Mouse (Mus musculus) left cerebral cortex, postnatal 10 days (tissue): ENCODE measurements around the gene Ppp6r2. TPM values are rescaled to one million over a fixed set of nuclear protein-coding genes. Genes with fewer than 3 reads are reported as not detected.

Experiments
- DNase-seq, 2 experiments: peaks; one replicate each; pipeline ENCODE4 v3.0.0; 2021 to 2022; ENCODE audit warnings: low spot score in 2 of 2, mixed read lengths in 1 of 2; ENCODE audit errors: extremely low spot score in 1 of 2
- intact Hi-C: fragments of 180-260 bp; cut with DNase I; formaldehyde crosslinking; loops from one replicate; pipeline ENCODE4 v1.15.1; 2025
- total RNA-seq, 2 experiments: library from RNA; stranded (reverse); gene quantifications; 2 replicates each; pipeline ENCODE4 v1.2.3; 2021

Ppp6r2 gene
- 100 to 1,000 TPM; 154 to 159 TPM for total RNA-seq

DNA sequence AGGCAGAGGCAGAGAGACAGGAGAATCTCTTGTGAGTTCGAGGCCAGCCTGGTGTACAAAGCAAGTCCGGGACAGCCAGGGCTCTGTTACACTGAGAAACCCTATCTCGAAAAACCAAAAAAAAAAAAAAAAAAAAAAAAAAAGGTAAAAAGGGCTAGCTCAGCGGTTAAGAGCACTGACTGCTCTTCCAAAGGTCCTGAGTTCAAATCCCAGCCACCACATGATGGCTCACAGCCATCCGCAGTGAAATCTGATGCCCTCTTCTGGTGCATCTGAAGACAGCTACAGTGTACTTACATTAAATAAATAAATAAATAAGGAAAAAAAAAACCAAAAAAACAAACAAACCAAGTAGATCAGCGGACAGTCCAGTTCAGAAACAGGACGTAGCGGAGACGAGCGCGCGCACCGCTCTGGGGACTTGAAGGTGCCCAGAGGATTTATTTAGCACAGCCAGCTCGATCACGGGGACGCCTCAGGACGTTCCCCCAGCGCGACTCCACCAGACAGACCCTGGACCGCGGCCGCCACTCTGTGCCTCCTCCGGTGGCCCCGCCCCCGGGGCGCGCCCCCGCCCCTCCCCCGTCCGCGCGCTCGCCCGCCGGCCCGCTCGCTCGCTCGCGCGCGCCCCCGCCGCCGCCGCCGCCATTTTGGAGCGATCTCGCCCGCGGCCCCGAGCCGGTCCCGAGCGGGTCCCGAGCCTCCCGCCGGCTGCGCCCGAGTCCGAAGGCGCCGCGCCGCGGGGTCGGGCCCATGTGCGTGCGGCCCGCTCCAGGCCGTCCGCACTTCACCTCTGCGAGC lies at the start of gene Ppp6r2:
Gene Ppp6r2, plus strand, starts transcription at position 639 of the 801 bp plus-strand sequence.
- peak; percentile 72 to 92 for DNase-seq
- intact Hi-C loops = loop anchor here (5.0 to 10.0 kb wide), 2 partner anchors 84 to 276 kb away; partner anchors contain the start of gene Hdac10

DNA sequence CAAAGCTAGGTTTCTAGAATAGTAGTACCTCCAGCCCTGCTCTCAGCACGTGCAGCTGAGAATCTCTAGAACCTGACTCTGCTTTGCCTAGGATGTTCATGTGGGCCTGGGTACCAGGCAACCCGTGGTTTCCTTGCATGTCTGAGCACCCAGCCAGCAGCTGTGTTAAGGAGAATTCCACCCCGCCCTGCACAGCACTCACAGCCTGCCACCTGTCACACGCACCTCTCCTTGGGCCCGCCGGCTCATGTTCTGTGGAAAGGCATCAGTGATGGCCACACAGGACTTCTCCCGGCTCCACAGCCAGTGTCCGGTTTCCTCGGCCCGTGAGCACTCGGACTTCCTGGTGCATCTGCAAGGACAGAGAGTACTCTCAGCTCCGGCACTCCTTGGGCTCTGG lies 45.9 kb upstream of the Ppp6r2 start:
- intact Hi-C loops = no loop called here

DNA sequence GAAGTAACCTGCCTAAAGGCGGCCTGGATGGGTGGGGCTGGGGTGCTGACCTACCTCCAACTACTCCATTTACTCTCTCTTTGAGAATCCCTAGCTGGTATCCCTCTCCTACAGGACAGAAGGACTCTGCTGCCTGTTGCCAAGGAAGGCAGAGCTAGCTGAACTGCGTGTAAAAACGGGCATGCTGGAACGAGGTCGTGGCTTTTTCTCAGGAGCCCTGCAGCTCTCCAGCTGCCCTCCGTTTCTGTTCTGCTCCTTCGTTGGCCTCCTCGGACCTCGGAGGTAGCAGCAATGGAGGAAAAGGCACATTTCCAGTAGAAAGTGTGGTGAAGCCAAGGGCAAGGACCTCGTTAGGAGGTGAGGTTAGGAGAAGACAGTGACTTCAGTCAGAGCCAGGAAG lies 42.4 kb upstream of the Ppp6r2 start:
- intact Hi-C loops = no loop called here
- DNase-seq = no peak

More for the DNA sequence above, 45.9 kb upstream of the Ppp6r2 start:
- peak in 1 of 2 experiments; percentile 25 for DNase-seq

DNA sequence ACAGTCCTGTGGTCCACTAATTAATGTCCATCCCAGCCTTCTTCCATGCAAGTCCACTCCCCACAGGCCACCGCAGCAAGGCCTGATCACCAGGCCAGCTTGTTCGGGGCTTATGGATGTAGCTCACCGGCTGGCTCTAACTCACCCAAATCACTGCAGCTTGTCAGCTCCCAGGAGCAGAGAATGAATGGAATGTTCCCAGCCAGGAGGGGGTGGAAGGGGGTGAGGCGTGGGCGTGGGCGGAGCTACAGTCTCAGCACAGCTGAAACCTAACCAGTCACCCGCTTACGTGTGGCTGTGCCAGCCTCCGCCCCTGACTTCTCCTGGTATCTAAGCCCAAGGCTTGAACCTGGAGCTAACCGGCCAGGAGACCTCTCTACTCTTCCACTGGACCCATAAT lies 41.9 kb upstream of the Ppp6r2 start:
- intact Hi-C loops = no loop called here
- DNase-seq = peak in 1 of 2 experiments; percentile 88

DNA sequence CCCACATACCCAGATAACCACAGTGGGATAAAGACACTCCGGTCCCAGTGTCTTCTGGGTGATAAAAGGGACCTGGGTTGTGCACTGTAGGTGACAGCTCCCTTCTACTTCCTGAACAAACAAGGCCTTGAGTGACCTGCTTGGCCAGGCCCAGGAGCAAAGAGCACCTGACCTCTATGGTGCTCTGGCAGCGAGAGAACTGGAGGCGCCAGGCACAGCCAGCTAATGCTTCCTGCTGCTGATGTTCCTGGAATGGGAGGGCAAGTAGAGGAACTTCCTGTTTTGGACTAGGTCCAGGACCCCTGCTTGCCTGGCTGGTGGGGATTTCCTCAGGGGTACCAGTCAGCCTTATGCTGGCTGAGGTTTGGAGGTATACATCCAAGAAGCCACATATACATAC lies 41.3 kb upstream of the Ppp6r2 start:
- peak in 1 of 2 experiments; percentile 58 for DNase-seq
- intact Hi-C loops = no loop called here

DNA sequence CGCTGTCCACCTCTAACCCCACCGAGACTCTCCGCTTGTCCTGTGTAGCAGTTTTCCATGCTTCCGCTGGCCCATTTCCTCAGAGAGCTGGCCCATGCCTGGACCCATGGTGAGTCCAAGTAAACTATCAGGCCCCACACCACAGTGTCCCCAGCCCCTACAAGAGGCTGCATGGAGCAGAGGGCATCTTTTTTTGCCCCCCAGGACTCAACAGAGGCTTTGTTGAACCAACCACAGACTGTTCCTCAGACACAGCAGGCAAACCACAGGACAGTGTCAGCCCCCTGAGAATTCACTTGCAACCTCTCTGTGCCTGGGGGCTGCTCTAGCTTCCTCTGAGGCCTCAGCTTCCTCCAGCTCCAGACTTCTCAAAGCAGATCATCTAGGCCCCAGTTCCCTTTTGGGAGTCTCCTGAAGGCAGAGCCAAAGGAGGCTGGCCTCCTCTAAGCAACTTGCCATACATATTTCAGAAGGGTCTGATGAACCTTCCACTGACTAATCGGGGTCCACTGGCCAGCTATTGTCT lies 39.8 kb upstream of the Ppp6r2 start:
- intact Hi-C loops = no loop called here
- peak in 1 of 2 experiments; percentile 20 for DNase-seq

DNA sequence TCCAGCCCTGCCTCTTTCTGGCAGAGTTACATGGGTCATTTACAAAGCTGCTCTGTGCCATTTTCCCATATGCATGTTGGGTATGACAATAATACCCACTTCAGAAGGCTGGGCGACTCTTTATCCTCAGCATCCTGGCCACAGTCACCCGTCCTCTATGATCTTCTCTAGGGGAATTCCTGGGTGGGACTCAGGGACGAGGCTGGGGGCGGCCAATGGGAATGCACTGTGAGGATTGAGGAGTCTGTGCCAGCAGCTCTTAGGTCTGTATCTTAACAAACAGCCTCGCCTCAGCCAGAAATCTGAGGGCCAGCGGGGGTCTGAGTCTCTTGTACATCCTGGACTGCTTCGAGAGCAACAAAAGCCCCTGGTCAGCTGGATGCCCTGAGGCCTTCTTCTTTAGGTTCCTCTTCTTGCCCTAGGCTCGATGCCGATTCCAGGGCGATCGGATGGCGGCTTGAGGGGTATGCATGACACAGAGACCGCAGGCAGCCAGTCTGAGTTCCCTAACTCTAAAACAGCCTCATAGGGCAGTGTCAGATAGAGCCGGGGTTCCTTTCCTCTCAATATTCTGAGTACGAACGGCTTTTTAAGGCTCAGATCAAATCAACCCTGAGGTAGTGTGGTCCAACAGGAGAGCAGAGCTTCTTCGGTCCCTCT lies 38.9 kb upstream of the Ppp6r2 start:
- peak in 1 of 2 experiments; percentile 54 for DNase-seq
- intact Hi-C loops = no loop called here

DNA sequence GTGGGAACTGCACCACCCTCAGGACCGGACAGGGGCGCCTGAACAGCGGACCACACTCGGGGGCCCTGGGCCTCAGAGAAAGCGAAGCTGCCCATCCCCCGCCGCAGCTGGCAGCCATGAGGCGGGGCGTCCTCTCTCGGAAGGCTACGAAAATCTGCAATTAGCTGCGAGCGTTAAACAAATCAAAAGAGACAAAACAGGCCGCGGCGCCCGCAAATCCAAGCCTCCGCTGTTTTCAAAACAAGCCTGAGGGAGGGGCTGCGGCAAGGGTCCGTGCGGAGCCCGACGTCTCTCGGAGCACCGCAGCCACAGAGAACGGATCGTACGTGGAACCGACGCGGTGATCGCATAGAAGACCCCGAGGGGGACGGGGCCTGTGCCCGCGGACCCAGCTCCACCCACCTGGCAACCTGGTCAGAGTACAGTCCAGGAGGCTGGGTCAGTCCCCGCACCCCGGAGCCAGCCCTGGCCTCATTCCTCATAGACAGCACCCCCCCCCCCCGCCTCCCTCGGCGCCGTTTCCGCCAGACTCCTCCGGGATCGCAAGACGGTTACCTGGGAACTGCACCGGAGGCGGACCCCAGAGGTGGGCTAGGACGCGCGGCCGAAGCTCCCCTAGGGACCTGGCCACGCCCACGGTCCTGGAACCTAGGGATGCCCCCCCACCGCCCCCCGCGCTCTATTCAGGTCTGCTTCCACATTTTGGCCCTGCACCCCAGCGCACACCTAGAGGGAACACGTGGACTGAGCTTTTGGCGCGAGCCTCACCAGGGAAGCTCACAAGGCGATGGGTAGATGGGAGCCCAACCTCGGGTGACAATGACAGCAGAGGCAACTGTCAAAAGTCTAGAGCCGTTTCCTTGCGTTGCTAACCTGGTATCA lies 38.1 kb upstream of the Ppp6r2 start:
- intact Hi-C loops = no loop called here

DNA sequence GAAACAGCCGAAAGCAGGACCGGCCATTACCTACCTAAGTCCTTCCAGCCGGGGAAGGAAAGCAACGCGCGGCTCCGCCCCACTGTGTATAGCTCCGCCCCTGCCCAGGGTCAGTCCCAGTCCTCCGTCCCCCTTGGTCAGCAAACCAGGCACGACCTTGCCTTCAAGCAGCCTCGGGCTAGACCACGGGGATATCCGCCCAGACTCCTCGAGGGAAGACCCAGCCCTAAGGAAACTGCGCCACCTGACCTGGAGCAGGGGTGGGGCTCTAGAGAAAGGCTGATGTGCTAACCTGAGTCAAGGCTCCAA lies 37.5 kb upstream of the Ppp6r2 start:
- intact Hi-C loops = no loop called here
- peak in 1 of 2 experiments; percentile 83 for DNase-seq

More for the DNA sequence above, 38.1 kb upstream of the Ppp6r2 start:
- peak in 1 of 2 experiments; percentile 78 for DNase-seq

DNA sequence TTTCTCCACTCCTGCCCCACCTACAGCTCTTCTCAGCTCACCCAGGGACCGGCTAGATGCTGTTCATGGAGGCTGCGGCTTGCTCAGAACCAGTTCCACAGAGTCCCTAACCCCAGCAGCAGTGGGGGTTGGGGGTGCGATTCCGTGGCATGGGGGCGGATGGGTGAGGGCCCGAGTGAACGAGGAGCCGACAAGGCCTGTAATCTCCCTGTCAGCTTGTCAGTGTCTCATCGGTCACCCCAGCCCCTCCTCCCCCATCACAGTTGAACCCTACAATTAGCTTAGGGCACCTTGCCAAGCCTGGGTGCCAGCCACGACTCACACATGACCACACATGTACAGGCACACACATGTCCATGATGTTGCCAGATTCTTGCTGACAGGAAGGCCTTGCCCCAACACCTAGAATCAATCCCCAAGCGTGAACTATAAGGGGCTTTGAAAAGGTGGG lies 36.4 kb upstream of the Ppp6r2 start:
- intact Hi-C loops = no loop called here
- DNase-seq = peak in 1 of 2 experiments; percentile 48

DNA sequence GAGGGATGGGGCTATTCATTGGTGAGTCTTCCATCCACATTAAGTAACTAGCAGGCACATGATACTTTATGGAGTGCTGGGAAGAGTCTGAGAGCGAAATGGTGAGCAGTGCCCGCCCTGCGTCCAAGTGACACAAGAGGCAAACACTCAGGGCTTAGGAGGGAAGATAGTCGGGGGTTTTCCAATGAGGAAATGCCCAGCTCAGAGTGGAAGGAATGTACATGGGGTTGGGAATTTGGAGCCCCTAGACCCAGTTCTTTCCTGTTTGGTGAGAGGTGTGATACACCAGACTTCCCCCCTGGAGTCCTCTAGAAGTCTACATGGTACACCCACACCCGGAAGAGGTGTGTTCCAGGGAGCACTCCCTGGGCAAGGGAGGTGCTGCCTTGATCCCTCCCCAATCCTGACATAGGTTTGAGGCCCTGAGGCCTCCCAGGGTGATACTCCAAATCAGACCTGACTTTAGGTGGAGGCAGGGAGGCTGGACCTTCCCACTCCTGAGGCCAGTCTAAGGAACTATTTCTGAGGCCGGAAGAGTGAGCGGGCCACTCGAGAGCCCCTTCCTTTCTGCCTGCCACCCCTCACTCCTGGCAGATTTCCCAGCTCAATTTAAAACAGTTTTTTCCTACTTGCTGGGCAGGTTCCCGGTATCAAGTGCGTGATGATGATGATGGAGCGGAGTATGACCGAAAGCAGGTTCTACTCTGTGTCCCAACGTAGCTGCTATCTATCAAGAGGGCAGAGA lies 35.8 kb upstream of the Ppp6r2 start:
- intact Hi-C loops = no loop called here
- DNase-seq = peak in 1 of 2 experiments; percentile 20

DNA sequence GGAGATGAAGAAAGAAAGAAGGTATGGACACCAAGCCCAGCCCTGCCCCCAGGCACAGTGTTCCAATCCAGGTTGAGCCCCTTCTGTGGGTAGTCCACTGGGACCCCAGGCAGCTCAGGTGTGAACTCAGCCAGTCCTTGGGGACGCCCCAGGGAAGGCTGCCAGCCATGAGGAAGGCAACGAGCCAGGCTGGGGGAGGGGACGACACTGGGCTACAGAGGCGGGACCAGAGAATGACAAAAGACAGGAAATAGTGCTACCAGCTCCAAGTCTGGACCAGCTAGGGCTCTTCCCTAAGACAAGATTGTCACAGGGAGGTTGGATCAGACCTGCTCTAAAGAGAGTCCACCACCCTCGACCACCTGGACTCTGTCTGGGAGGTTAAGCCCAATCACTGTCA lies 34.2 kb upstream of the Ppp6r2 start:
- intact Hi-C loops = no loop called here
- DNase-seq = peak in 1 of 2 experiments; percentile 81

DNA sequence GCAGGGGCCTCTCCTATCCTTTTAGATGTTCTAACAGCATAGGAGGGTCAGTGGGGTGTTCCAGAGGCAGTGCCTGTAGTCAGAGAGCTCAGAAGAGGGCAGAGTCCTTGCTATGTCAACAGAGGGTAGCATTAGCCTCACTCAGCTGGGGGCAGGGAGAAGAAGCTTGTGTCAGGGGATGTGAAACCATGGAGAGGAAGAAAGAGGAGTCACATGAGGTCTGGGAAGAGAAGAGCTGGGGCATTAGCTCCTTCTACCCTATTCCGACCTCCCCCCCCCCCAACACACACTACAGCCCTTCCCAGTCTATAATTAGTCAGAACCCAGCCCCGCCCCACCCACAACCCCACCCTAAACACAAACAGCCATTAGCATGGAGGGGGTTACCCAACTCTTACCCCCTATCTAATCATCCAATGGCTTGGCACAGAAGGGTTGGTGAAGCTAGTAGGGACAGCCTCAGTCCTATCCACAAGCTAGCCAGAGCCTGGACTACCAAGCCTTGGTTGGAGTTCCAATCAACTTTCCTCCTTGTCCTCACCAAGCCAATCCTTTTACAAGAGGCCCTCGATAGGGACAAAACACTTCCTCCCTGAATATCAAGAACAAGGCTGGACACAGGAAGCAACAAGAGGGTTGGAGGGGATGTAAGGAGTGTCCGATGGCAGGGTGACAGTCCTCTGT lies 33.6 kb upstream of the Ppp6r2 start:
- peak in 1 of 2 experiments; percentile 26 for DNase-seq
- intact Hi-C loops = no loop called here

DNA sequence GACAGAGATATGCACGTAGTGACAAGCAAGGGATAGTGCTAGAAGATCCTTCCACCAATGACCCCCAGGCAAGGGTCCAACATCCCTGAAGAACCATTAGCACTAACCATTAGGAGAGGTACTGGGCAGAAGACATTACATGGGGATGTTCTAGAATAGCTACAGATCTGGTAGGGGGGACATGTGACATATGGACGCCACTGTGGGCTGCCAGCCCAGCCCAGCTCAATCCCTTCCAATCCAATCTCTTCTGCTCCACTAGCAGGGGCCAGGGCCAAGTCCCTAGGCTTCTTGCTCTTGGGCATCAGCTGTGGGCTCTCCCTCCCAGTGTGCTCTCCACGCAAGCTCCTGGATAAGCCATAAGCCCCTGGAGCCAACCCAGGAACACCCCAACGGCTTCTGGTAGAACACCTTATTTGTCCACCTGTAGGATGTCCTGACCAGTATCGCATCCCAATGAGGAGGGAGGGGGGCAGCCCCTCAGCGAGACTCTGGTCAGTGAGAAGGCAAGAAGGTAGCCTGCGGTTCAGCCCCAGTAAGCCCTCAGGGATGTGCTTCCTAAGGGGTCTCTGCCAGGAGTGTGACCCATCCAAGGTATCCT lies 33.0 kb upstream of the Ppp6r2 start:
- intact Hi-C loops = no loop called here
- peak in 1 of 2 experiments; percentile 23 for DNase-seq

DNA sequence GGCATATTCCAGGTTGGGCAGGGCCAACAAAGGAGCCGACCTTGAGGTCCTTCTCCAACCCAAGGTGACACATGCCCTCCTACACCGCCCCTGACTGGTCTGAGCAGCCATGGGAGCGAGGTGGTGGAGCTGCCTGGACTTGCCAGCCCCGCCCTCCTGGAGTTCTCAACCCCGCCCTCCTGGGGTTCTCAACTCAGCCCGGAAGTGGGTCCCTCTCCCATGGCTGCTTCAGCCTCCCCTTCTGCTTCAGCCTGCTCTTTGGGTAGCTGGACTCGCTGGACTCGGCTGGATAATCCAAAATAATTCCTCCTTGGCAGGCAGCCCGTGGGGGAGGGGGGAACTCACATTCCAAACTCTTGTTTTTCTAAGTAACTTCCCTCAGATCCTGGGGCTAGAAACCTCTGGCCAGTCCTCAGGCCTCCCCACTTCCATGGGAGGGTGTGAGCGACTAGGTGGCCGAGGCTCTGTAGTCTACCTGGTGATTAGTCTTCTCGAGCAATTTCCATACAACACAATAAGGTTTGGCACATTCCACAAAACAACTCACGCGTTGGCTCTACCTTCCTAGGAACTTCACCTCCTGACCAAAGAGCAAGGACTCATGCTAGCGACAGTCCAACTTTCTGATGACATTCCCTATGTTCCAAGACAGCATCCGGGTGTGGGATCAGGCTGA lies 32.3 kb upstream of the Ppp6r2 start:
- intact Hi-C loops = no loop called here

DNA sequence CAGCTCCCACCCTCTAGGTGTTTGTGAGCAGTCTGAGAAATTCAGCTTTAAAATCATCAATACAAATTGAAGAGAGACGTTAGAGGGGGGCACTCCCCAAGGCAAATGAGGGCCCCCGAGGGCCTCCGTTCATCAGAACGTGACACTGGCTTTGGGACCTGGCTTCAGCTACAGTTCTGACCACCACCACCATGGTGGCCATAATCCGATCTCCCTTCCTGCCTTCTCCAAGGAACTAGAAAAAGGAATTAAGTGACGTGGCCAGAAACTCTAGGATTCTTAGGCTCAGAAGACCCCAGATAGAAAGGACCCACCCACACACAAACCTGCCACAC lies 31.8 kb upstream of the Ppp6r2 start:
- no peak for DNase-seq
- intact Hi-C loops = no loop called here

More for the DNA sequence above, 32.3 kb upstream of the Ppp6r2 start:
- DNase-seq = peak in 1 of 2 experiments; percentile 84

DNA sequence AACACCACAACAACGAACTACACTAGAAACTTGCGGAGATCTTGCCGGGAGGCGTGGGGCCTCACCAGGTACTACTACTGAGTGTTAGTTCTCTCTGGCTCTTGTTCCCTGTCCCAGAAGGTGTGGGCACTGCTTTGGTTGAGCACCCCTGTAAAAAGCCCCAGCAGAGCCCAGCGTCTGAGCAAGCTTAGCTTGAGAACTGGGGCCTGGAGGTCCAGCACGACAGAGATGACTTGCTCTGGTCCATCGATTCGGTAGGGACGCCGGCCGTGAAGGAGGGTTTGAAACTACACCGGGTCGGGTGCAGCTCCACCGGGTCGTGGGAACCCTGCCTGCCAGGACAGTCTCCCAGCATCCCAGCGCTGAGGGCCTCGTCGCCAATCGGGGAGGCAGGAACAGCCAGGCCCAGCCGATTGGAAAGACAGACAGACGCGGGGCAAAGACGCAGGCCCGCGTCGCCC lies 31.2 kb upstream of the Ppp6r2 start:
- intact Hi-C loops = loop anchor here (5.0 kb wide), 1 partner anchor 53 kb away; the partner anchor contains the start of gene Hdac10

More for the DNA sequence above, 31.2 kb upstream of the Ppp6r2 start:
- peak in 1 of 2 experiments; percentile 60 for DNase-seq
